ENCODE assay signal across 9 mouse cellular contexts in genomic region chr11:49103047-49103693, GRCm38 (mm10). TPM values are rescaled to one million over a fixed set of nuclear protein-coding genes. Genes with fewer than 3 reads are reported as not detected.
DNase-seq lines count a peak whose midpoint lies in the region; ATAC-seq lines count a peak whose summit lies in the region.
"Had no signal": no experiment of that assay in that cellular context is flagged by ENCODE, and none has a peak within 500 bp of the region (broad histone marks: within the 10 kb centered on the region; RNA-seq: fewer than 3 reads in every experiment).

No protein-coding gene starts in this region.

- no peak overlapping the region for H3K9ac ChIP-seq in forebrain, embryonic 12.5 days
- no peak overlapping the region for H3K9ac ChIP-seq in heart, embryonic 15.5 days
- no peak overlapping the region for H3K9ac ChIP-seq in liver, embryonic 12.5 days
- no peak overlapping the region for H3K9ac ChIP-seq in neural tube, embryonic 11.5 days (ENCODE audit: low read length)
- H3K9ac ChIP-seq in stomach, embryonic 16.5 days (ENCODE audit: low read length) = no peak overlapping the region
- H3K9ac ChIP-seq: embryonic facial prominence, embryonic 15.5 days had no signal

- H3K27ac ChIP-seq in forebrain, embryonic 12.5 days = no peak overlapping the region
- no peak overlapping the region for H3K27ac ChIP-seq in heart, embryonic 15.5 days
- no peak overlapping the region for H3K27ac ChIP-seq in liver, embryonic 12.5 days
- no peak overlapping the region for H3K27ac ChIP-seq in neural tube, embryonic 11.5 days (ENCODE audit: low read depth, low read length)
- H3K27ac ChIP-seq in stomach, embryonic 16.5 days (ENCODE audit: low read length) = no peak overlapping the region
- H3K27ac ChIP-seq: embryonic facial prominence, embryonic 15.5 days had no signal

- 17% methylated on average over 8 of the region's 8 CpGs for WGBS in forebrain, embryonic 12.5 days
- WGBS in heart, embryonic 15.5 days = 11% methylated on average over 8 of the region's 8 CpGs
- 21% methylated on average over 8 of the region's 8 CpGs for WGBS in liver, embryonic 12.5 days (ENCODE audit: insufficient replicate concordance)
- 24% methylated on average over 8 of the region's 8 CpGs for WGBS in neural tube, embryonic 11.5 days
- 6% methylated on average over 8 of the region's 8 CpGs for WGBS in stomach, embryonic 16.5 days

- no peaks in the 10 kb centered on the region for H3K27me3 ChIP-seq in forebrain, embryonic 12.5 days
- no peaks in the 10 kb centered on the region for H3K27me3 ChIP-seq in heart, embryonic 15.5 days
- H3K27me3 ChIP-seq in liver, embryonic 12.5 days (replicated peaks) = no peaks in the 10 kb centered on the region
- H3K27me3 ChIP-seq in neural tube, embryonic 11.5 days (ENCODE audit: control insufficient read depth, insufficient read depth, low read length) = no peaks in the 10 kb centered on the region
- no peaks in the 10 kb centered on the region for H3K27me3 ChIP-seq in stomach, embryonic 16.5 days (ENCODE audit: control insufficient read depth, insufficient read depth, low read length)
- H3K27me3 ChIP-seq: embryonic facial prominence, embryonic 15.5 days had no signal

- DNase-seq in brain, embryonic 18.5 days (ENCODE audit: low read depth, low spot score) = peak; percentile 67
- peak; percentile 96 for DNase-seq in kidney, postnatal 10 days
- peak; percentile 85 for DNase-seq in neural tube, embryonic 11.5 days (ENCODE audit: low spot score)

- no peak overlapping the region for H3K4me3 ChIP-seq in forebrain, embryonic 12.5 days (replicated peaks)
- no peak overlapping the region for H3K4me3 ChIP-seq in heart, embryonic 15.5 days
- H3K4me3 ChIP-seq in liver, embryonic 12.5 days = no peak overlapping the region
- no peak overlapping the region for H3K4me3 ChIP-seq in neural tube, embryonic 11.5 days (ENCODE audit: low read depth, low read length)
- H3K4me3 ChIP-seq in stomach, embryonic 16.5 days (replicated peaks; ENCODE audit: low read length) = no peak overlapping the region
- H3K4me3 ChIP-seq: embryonic facial prominence, embryonic 15.5 days had no signal

- H3K4me2 ChIP-seq in forebrain, embryonic 12.5 days = no peak overlapping the region
- H3K4me2 ChIP-seq in heart, embryonic 15.5 days = no peak overlapping the region
- H3K4me2 ChIP-seq in liver, embryonic 12.5 days = no peak overlapping the region
- H3K4me2 ChIP-seq in neural tube, embryonic 11.5 days (ENCODE audit: low read depth) = no peak overlapping the region
- no peak overlapping the region for H3K4me2 ChIP-seq in stomach, embryonic 16.5 days (ENCODE audit: low read depth, low read length)
- H3K4me2 ChIP-seq: embryonic facial prominence, embryonic 15.5 days had no signal

- ATAC-seq in CD4-positive, CD25-positive, alpha-beta regulatory T cell, adult 4 months = peak; percentile 74
- ATAC-seq in forebrain, embryonic 12.5 days (ENCODE audit: low FRiP score) = peak; percentile 84
- peak; percentile 40; the same call in 1 of the 2 replicates for ATAC-seq in heart, embryonic 15.5 days (replicated peaks; ENCODE audit: insufficient number of reproducible peaks, insufficient read depth, low FRiP score, low read depth)
- peak; percentile 45 for ATAC-seq in liver, embryonic 12.5 days
- peak; percentile 53; the same call in 1 of the 2 replicates for ATAC-seq in neural tube, embryonic 11.5 days (ENCODE audit: insufficient read depth, low FRiP score, low TSS enrichment)
- ATAC-seq in stomach, embryonic 16.5 days (ENCODE audit: insufficient read depth, low FRiP score) = peak; percentile 66; the same call in 1 of the 2 replicates

- H3K36me3 ChIP-seq in forebrain, embryonic 12.5 days (replicated peaks) = no peaks in the 10 kb centered on the region
- no peaks in the 10 kb centered on the region for H3K36me3 ChIP-seq in heart, embryonic 15.5 days
- H3K36me3 ChIP-seq in liver, embryonic 12.5 days = no peaks in the 10 kb centered on the region
- no peaks in the 10 kb centered on the region for H3K36me3 ChIP-seq in neural tube, embryonic 11.5 days (ENCODE audit: control insufficient read depth, insufficient read depth, low read length)
- H3K36me3 ChIP-seq in stomach, embryonic 16.5 days (ENCODE audit: control insufficient read depth, insufficient read depth, low read length) = no peaks in the 10 kb centered on the region
- H3K36me3 ChIP-seq: embryonic facial prominence, embryonic 15.5 days had no signal

- H3K9me3 ChIP-seq in forebrain, embryonic 12.5 days = no peaks in the 10 kb centered on the region
- no peaks in the 10 kb centered on the region for H3K9me3 ChIP-seq in heart, embryonic 15.5 days (replicated peaks)
- H3K9me3 ChIP-seq in liver, embryonic 12.5 days (replicated peaks) = no peaks in the 10 kb centered on the region
- H3K9me3 ChIP-seq in neural tube, embryonic 11.5 days (ENCODE audit: control insufficient read depth, low read length) = no peaks in the 10 kb centered on the region
- H3K9me3 ChIP-seq in stomach, embryonic 16.5 days (replicated peaks; ENCODE audit: control insufficient read depth, low read length) = no peaks in the 10 kb centered on the region
- H3K9me3 ChIP-seq: embryonic facial prominence, embryonic 15.5 days had no signal

- H3K4me1 ChIP-seq in forebrain, embryonic 12.5 days = no peaks in the 10 kb centered on the region
- no peaks in the 10 kb centered on the region for H3K4me1 ChIP-seq in heart, embryonic 15.5 days (replicated peaks)
- peaks cover 42% of the 10 kb centered on the region for H3K4me1 ChIP-seq in liver, embryonic 12.5 days
- no peaks in the 10 kb centered on the region for H3K4me1 ChIP-seq in neural tube, embryonic 11.5 days (ENCODE audit: control insufficient read depth, insufficient read depth, low read length)
- no peaks in the 10 kb centered on the region for H3K4me1 ChIP-seq in stomach, embryonic 16.5 days (ENCODE audit: control insufficient read depth, insufficient read depth, low read length)
- H3K4me1 ChIP-seq: embryonic facial prominence, embryonic 15.5 days had no signal

RNA-seq across cellular contexts. Expression of gene Olfr1396, which starts 11.5 kb away (rescaled TPM):
- polyA plus RNA-seq in CD4-positive, CD25-positive, alpha-beta regulatory T cell, adult 4 months (2017; shearing (Covaris generic)) = under 1 TPM; 0.35 to 0.47 TPM
- polyA plus RNA-seq in forebrain, embryonic 12.5 days (2016; fragmentation: Nextera tagmentation; extraction: Ambion mirVana) = not detected in 2 replicates
- 0.15 and 0.18 TPM in 2 replicates for polyA plus RNA-seq in heart, embryonic 15.5 days (2015; fragmentation: Nextera tagmentation; extraction: Ambion mirVana)
- not detected in 2 replicates for polyA plus RNA-seq in liver, embryonic 12.5 days (2016; fragmentation: Nextera tagmentation; extraction: Ambion mirVana)
- not detected in 2 replicates for polyA plus RNA-seq in neural tube, embryonic 11.5 days (2014; fragmentation: Nextera tagmentation; extraction: Ambion mirVana)
- not detected in 2 replicates for polyA plus RNA-seq in stomach, embryonic 16.5 days (2015; fragmentation: Nextera tagmentation; extraction: Ambion mirVana)

RNA-seq across cellular contexts. Expression of gene Ifi47, which starts 26.8 kb away (rescaled TPM):
- polyA plus RNA-seq in CD4-positive, CD25-positive, alpha-beta regulatory T cell, adult 4 months (2017; shearing (Covaris generic)) = 100 to 1,000 TPM; 473 to 495 TPM
- polyA plus RNA-seq in forebrain, embryonic 12.5 days (2016; fragmentation: Nextera tagmentation; extraction: Ambion mirVana) = 0.18 and 0.50 TPM in 2 replicates
- 1.4 and 4.3 TPM in 2 replicates for polyA plus RNA-seq in heart, embryonic 15.5 days (2015; fragmentation: Nextera tagmentation; extraction: Ambion mirVana)
- 7.0 and 7.2 TPM in 2 replicates for polyA plus RNA-seq in liver, embryonic 12.5 days (2016; fragmentation: Nextera tagmentation; extraction: Ambion mirVana)
- polyA plus RNA-seq in neural tube, embryonic 11.5 days (2014; fragmentation: Nextera tagmentation; extraction: Ambion mirVana) = 0.36 and 0.57 TPM in 2 replicates
- 1.8 and 2.7 TPM in 2 replicates for polyA plus RNA-seq in stomach, embryonic 16.5 days (2015; fragmentation: Nextera tagmentation; extraction: Ambion mirVana)

RNA-seq across cellular contexts. Expression of gene Olfr1395, which starts 38.9 kb away (rescaled TPM):
- polyA plus RNA-seq in CD4-positive, CD25-positive, alpha-beta regulatory T cell, adult 4 months (2017; shearing (Covaris generic)) = not detected
- polyA plus RNA-seq in forebrain, embryonic 12.5 days (2016; fragmentation: Nextera tagmentation; extraction: Ambion mirVana) = not detected in 2 replicates
- not detected in 2 replicates for polyA plus RNA-seq in heart, embryonic 15.5 days (2015; fragmentation: Nextera tagmentation; extraction: Ambion mirVana)
- not detected in 2 replicates for polyA plus RNA-seq in liver, embryonic 12.5 days (2016; fragmentation: Nextera tagmentation; extraction: Ambion mirVana)
- not detected in 2 replicates for polyA plus RNA-seq in neural tube, embryonic 11.5 days (2014; fragmentation: Nextera tagmentation; extraction: Ambion mirVana)
- not detected in 2 replicates for polyA plus RNA-seq in stomach, embryonic 16.5 days (2015; fragmentation: Nextera tagmentation; extraction: Ambion mirVana)

RNA-seq across cellular contexts. Expression of gene Tgtp2, which starts 39.2 kb away (rescaled TPM):
- 100 to 1,000 TPM; 424 to 495 TPM for polyA plus RNA-seq in CD4-positive, CD25-positive, alpha-beta regulatory T cell, adult 4 months (2017; shearing (Covaris generic))
- polyA plus RNA-seq in forebrain, embryonic 12.5 days (2016; fragmentation: Nextera tagmentation; extraction: Ambion mirVana) = not detected in 2 replicates
- 0.23 and 5.3 TPM in 2 replicates for polyA plus RNA-seq in heart, embryonic 15.5 days (2015; fragmentation: Nextera tagmentation; extraction: Ambion mirVana)
- 0.12 and 0.15 TPM in 2 replicates for polyA plus RNA-seq in liver, embryonic 12.5 days (2016; fragmentation: Nextera tagmentation; extraction: Ambion mirVana)
- not detected in 2 replicates for polyA plus RNA-seq in neural tube, embryonic 11.5 days (2014; fragmentation: Nextera tagmentation; extraction: Ambion mirVana)
- 0.41 TPM in 1 of 2 replicates, not detected in the other for polyA plus RNA-seq in stomach, embryonic 16.5 days (2015; fragmentation: Nextera tagmentation; extraction: Ambion mirVana)

RNA-seq across cellular contexts. Expression of gene Olfr1394, which starts 51.0 kb away (rescaled TPM):
- not detected for polyA plus RNA-seq in CD4-positive, CD25-positive, alpha-beta regulatory T cell, adult 4 months (2017; shearing (Covaris generic))
- polyA plus RNA-seq in forebrain, embryonic 12.5 days (2016; fragmentation: Nextera tagmentation; extraction: Ambion mirVana) = not detected in 2 replicates
- not detected in 2 replicates for polyA plus RNA-seq in heart, embryonic 15.5 days (2015; fragmentation: Nextera tagmentation; extraction: Ambion mirVana)
- not detected in 2 replicates for polyA plus RNA-seq in liver, embryonic 12.5 days (2016; fragmentation: Nextera tagmentation; extraction: Ambion mirVana)
- polyA plus RNA-seq in neural tube, embryonic 11.5 days (2014; fragmentation: Nextera tagmentation; extraction: Ambion mirVana) = not detected in 2 replicates
- not detected in 2 replicates for polyA plus RNA-seq in stomach, embryonic 16.5 days (2015; fragmentation: Nextera tagmentation; extraction: Ambion mirVana)

Comparison
In these comparisons a context has a peak if more than half of its experiments do, and no peak if none do; other contexts are left out.
1. RNA of gene Ifi47, which starts 26.8 kb away (polyA plus RNA-seq): 473 to 495 TPM in CD4-positive, CD25-positive, alpha-beta regulatory T cell, adult 4 months; 7.0 to 7.2 TPM in liver, embryonic 12.5 days, 1.8 to 2.7 TPM in stomach, embryonic 16.5 days, 1.4 to 4.3 TPM in heart, embryonic 15.5 days, 0.36 to 0.57 TPM in neural tube, embryonic 11.5 days and 0.18 to 0.50 TPM in forebrain, embryonic 12.5 days; every median in the first group is over 10 times any median in the second.
2. Peak in every context shown above with its lines, with median percentiles within 50 percentile points of each other: ATAC-seq and DNase-seq.